Mouse (Mus musculus): ENCODE measurements at regions not wholly inside any gene's neighbourhood (a gene's known extent, or its start where the extent isn't known, plus 50 kb on each side); places are given as distances from the start of the nearest gene placed in this dataset.
A peak's percentile ranks its signal among the peaks of the same experiment; 100 is the strongest.

DNA sequence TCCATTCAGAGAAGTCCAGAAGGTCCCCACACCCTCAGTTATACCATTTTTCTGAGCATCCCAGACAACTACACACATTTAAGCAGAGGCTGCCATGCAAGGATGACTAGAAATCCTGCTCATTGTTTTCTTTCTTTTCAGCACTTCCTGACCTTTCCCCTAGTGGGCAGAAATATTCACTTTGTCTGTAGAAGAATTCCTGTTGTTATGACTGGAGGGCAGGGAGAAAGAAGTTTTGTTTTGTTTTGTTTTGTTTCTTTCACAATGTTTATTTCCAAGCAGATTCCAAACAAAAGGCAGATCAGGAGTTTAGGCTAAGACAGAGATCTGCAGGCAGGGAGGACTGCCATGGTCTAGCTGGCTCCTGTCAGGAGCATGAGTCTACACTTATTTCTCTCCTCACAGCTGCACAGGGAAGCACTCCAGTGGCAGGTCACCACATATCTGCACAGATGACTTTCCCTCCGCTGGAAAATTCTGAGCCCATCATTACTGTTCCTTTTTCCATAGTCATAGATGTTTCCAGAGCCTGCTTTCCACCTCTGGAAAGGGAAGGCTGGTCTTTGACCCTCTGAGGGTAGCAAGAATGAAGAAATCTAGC, 182.5 kb upstream of the Dyrk2 start:
- no peak for DNase-seq

DNA sequence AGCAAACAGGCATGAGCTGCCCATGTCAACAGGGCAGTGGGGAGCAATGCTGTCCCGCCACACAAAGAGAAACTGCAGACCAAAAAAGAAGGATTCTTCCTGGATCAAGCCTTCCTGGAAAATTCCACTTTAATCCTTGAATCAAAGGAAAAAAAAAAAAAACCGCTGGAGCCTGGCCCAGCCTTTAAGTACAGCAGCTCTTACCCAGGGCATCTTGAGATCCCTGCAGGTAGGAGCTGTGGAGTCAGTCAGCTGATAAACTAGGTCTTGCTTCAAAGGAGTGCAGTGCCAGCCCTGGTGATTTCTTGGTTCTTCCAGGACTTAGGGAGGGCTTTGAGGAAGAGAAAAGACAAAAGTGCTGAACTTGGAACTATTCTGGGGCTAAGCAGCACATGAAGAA, 181.6 kb upstream of the Dyrk2 start:
- no peak for DNase-seq

DNA sequence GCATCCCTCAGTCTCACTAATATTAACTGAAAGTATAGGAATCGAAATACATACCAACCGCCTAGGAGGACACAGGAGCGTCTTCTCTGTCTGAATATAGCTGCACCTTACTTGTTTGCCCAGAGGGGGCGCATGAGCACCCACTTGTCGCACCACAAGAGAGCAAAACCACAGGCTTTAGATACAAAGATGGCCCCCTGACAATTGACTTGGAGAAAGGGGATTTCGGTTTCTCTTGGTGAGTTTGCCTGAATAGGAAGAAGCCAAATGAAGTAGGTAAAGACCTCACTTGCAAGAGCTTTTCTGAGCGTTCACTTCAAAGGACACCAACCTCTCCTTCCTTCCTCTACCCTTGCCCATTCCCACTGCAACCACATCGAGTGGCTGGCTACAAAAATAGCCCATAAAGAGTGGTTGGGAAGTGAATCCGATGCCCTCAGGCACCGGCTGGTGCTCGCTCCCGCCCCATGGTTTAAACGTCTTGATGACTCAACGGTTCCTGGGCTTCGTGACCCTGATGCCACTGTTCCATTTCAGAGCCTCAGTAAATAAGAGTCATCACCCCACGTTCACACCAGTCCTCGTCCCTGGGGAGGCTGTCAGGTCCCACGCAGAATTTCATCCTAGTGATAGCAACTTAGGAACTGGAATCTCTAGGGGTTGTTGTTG, 180.1 kb upstream of the Dyrk2 start:
- DNase-seq: no peak

DNA sequence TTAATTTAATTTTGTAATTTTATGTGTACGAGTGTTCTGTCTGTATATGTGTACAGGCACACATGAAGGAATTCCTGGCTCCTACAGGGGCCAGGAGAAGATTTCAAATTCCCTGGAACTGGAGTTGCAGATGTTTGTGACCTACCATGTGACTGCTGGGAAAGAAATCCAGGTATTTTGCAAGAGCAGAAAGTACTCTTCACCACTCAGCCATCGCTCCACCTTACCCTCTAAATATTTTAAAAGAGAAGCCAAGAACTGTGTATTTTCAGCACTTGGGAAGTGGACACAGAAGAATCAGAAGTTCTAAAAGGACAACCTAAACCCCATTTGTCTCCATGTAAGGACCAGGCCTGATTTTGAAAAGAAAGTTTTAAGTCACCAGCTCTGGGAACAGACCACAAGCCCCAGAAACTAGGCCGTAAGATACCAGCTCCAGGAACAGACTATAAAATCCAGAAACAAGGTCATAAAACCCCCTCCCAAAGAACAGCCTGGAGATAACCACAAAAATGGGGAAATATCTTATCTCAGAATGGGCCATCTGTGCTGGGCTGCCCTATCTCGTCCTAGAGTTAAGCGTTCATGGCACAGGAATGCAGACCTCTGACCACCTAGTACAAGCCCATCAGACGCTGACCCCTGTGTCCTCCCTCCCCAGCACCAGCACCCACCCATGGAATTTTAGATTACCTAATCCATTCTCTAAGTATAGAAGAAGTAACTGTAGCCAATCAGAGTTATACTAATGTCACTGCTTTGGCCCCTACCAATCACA, 178.8 kb upstream of the Dyrk2 start:
- DNase-seq: no peak

DNA sequence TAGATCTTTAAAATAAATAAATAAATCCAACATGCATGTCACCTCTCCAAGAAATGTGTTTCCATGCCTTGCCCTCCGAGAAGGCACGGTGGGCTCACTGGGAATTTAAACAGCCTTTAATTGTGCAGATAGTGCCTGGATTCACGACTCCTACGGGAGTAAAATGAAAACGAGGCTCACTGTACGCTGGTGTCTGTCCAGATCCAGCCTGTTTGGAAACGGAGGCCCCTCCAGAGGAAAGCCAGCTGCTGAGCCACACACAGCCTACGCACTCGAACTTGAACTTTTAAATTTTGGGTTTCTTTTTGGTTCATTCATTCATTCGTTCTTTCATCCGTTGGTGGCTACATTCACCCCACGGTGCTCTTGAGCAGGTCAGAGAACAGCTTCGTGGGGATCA, 175.1 kb upstream of the Dyrk2 start:
- DNase-seq: no peak

DNA sequence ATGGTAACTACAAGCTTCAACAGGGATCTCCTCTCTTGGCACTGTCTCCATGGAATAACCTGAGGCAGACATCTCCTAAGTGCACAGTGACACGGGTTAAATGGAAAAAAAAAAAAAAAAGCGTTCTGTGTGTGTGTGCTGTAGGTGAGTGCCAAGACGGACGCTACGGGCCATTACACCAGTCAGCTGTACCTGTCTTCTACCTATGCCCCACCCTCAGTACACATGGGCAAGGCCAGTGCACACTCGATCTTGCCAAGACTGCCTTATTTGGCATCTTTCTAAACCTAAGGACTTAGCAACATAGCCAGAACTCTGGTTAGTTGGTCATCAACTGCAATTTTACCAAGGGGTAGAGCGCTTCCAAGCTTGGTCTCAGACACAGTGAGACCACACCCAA, 173.1 kb upstream of the Dyrk2 start:
- DNase-seq: no peak

DNA sequence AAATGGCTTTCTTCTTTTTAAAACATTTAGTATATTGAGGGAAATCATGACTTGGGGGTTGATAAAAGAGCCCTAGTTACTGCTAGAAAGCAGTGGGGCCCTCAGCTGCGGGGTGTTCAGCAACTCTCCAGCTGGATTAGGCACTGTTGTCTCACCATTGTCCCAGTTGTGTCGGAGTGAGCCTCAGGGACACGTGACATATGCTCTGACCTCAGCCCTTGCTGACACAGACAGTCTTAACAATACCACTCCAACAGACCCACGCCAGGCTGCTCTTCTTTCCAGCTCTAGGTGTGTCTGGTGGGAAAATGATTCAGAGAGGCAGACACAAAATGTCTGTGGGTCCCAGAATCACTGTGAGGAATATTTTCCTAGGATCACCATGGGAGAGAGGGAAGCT, 170.2 kb upstream of the Dyrk2 start:
- DNase-seq: no peak

DNA sequence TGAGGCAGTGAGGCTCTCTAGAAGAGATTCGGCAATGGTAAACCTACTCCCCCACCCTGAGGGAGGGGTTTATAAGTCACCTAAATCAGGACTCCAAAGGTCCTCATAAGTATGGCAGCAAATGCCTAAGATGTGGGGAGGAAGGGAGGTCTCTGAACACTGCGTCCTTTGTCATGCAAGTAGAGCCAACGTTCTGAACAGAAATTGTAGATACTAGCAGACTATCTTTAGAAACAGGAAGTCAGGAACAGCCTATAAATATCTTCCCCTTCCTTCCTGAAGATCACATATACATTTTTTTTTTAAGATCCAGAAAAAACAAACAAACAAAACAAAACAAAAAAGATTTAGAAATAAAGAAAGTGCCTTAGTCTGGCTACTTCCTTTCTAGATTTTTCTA, 169.7 kb upstream of the Dyrk2 start:
- no peak for DNase-seq

DNA sequence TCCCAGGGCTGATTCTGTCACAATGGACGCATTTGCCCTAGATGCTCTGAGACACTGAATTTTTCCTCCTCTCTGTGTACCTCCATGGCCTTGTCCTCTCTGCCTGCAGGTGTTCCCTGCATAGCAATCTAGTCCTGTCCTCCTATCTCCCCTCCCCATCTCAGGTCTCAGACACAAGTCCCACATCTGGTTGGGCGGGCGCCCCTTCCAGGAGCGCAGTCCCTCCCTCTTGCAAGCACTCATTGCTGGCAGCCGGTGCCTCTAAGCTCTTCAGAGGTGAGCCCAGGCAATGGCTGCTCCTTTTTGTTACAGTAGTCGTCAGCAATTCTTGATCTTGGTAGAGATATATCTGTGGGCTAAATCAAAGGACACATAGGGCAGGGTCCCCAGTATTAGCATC, 169.0 kb upstream of the Dyrk2 start:
- DNase-seq: peak; percentile 37 to 58

DNA sequence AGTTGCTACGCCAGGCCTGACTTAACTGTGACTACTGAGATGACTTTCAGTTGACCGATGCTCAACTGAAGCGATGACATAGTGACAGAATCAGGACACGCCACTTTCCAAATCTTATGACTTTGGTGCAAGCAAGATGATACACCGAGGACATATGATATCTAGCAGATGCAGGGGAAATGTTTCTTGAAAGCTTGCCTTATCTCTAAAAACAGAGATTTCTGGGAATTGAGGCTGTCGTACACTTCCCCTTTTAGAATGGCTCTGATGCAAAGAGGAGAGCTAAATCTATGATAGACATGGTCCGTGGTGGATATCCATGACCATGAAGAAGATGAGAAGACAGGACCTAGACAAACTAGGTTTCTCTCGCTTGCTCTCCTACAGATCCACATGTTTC, 167.8 kb upstream of the Dyrk2 start:
- no peak for DNase-seq

DNA sequence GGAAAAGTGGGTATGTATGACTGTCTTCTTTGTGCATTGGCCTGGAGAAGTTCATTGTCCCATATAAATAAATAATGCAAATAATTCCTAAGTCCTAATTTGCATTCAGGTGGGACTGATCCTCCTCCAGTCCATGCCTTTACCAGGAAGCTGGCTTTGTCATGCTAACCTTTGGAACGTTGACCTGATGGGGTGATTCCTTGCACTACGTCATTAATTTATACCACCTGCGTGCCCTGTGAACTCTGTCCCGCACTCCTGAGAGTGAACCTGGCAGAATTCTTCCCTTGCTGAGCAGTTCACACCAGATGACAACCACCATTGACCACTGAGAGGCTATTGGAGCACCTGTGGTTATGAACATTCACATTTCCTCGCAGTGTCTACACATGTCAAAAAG, 165.9 kb upstream of the Dyrk2 start:
- no peak for DNase-seq

DNA sequence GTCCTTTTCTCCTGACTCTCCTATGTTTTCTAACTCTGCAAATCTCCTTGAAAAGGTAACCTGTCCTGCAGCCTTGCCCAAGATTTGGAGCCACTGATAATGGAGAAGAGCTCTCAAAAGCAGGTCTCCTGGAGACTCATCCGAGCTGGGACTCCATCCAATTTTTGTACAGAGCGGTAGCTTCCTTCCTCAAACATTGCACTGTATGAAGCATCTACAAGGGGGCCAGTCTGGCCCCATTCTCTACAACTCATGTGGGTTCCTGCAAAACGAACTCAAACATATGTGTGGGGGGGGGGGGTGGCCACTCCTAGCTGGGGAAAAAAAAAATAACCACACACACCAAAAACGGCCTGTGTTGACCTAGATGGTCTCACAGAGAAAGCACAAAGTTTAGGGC, 164.4 kb upstream of the Dyrk2 start:
- DNase-seq: no peak

DNA sequence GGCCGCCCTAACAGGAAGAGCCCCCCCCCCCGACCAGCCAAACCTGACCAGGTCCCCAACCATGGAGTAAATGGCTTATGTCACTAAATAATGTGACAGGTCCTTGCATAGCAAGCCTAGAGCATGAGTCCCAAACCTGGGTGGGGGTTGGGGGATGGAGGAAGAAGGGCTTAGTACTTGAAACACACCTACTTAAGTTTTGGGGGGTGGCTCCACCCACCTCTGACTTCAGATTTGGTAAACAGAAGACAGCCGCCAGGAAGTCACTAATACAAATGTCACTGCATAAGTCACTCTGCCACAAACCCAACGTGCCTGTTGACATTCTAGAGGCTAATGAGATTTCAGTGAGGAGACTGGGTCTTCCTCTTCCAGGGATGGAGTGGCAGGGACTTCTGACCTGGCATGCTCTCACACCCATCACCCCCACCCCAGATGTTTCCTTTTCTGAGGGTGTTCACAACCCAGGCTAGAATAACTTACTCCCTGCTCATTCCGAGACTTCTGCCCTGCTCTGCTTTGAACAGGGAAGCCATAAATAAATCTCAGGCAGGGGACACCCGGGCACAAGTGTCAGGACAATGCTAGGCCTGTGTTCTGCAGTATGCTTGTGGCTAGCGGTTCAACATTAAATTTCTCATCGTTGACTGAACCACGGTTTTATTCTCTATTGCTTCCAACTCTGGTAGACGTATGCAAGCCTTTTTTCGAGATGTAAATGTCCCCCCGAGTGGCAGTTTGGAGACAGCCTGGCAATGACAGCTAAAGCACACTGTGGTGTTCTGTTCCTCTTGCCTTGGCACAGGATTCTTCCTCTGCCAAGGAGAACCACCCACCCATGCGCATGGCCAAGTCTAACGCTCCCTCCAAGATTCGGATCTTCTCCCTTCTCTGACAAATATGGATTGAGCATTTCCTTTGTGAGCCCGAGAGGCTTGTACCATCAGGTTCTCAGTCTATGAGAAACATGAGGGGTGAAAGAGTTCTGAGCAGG, 161.6 kb upstream of the Dyrk2 start:
- DNase-seq: peak in 1 of 2 experiments; percentile 40

DNA sequence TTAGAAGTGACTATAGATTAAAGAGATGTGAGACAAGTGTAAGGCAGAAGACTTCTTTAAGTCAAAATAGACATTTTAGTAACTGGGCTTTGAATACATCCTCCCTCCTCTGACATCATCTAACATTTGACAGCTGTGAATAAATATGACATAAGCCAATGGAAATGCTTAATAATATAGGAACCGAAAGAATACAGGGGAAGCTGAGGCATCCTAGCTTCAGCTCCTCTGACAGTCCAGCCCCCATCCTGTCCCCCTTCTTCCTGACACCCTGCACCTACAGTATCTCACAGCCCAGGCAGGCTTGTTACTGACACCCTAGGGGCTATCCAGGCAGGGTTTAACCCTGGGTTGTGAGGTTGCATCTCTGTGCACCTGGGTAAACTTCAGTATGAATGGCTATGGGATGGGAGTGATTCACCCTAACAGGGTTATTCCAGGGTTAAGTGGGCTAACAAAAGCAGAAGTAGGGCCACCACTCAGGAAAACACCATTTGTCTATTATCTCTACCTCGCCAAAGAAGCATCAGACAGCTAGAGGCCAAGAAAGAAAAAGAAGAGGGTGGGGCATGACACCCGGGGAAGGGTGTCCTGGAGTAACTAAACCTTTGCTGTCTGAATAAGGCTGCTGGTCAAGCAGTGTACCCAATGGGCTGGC, 158.6 kb upstream of the Dyrk2 start:
- no peak for DNase-seq

DNA sequence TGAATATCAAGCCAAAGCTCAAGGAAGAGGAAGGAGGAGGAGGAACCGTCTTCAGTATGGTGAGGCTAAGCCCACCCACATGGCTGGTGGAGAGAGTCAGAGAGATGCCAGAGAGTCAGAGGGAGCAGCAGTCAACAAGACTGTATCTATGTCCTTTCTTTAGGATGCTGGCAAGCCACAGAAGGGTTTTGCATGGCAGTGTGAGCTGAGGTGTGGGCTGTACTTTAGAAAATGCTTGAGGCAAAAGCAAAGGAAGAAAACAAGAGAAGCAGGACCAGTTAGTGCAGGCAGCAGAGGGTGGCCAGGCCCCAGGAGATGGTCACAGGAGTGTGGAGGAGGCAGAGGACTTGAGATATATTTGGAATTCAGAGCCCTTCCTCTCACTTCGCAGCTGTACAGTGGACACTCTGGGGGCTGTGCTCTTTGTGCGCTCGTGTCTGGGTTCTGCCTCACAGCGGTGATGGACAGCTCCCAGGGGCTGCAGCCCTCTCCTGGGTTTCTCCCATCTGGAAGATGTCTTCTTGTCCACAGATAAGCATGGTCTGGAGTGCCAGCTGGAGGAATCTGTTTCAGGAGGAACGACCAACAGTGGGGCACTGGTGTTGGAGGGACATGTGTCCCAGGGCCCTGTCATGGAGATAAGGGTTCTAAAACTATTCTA, 157.4 kb upstream of the Dyrk2 start:
- DNase-seq: no peak

DNA sequence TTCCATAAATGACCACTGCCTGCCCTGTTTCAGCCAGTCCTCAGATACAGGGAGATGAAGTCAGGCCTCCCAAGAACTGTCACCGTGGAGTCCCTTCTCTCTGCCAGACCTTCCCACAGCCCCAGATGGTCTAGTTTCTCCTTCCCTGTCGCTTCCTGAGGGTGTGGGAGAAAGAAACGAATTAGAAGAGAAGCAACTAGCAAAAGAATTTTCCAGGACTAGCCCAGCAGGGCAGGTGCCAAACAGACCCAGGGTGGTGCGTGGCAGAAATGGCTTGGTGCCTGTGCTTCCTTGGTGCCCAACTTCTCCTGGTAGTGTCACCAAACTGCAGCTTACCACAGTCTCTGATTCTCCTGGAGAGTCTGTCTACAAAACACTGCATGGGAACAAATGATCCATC, 156.3 kb upstream of the Dyrk2 start:
- no peak for DNase-seq

DNA sequence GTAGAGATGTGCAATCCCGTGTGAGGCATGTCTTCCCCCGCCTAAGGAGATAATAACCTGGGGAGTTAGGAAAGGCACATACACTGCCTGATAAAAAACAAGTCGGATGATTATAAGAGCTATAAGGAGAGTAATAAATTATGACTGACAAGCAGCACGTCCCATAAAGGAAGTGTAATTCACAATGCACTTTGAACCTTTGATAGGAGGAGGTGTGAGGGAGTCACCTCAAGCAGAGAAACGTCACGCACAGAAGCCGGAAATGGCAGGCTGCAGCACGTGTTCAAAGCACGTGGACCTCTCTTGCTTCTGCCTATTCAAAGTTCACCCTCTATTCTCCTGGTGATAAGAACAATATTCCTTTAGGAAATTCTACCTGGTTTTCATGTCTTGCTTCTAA, 154.4 kb upstream of the Dyrk2 start:
- DNase-seq: no peak

DNA sequence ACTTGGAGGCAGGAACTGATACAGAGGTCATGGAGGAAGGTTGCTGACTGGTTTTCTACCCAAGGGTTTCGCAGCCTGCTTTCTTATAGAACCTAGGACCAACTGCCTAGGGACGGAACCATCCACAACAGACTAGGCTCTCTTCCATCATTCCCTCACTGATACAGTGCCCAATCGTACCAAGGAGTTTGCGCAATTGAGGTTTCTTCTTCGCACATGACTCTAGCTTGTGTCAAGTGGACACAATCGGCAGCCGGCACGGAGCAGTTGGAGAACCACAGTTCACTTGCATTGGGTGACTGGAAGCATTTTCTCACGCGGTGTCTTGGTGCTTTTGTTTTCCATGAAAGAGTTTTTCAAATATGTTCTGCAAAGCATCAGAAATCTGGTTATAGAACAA, 149.1 kb upstream of the Dyrk2 start:
- DNase-seq: no peak

DNA sequence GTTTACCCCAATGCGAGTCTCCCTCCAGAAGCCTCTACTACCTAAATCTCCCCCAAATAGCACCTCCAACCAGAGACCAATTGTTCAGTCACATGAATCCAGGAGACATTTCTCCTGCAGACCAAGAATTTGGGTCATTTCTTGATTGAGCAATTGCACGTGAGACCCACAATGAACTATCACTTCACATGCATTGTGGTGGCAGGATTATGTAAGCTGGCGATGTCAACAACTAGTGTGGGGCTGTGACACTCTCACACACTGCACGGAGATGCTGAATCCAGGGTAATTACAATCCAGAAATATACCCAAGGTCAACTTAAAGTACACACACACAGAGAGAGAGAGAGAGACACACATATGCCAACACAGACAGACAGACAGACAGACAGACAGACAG, 148.5 kb upstream of the Dyrk2 start:
- no peak for DNase-seq

DNA sequence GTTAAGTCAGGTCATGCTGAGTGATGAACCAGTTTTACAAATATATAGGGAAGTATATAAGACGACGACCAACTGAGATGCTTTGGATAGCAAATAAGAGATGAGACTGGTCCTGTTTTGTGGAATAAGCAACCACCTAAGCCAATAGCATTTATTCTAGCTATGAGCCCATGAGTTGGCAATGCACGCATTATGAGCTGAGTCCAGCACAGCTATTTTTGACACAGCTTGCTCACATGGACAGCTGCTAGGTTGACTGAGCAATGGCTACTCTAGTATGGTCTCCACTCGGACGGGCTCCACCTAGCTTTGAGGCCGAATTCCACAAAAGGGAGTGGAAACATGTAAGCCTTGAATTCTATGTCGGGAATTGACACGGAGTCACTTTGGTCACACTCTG, 146.1 kb upstream of the Dyrk2 start:
- no peak for DNase-seq

DNA sequence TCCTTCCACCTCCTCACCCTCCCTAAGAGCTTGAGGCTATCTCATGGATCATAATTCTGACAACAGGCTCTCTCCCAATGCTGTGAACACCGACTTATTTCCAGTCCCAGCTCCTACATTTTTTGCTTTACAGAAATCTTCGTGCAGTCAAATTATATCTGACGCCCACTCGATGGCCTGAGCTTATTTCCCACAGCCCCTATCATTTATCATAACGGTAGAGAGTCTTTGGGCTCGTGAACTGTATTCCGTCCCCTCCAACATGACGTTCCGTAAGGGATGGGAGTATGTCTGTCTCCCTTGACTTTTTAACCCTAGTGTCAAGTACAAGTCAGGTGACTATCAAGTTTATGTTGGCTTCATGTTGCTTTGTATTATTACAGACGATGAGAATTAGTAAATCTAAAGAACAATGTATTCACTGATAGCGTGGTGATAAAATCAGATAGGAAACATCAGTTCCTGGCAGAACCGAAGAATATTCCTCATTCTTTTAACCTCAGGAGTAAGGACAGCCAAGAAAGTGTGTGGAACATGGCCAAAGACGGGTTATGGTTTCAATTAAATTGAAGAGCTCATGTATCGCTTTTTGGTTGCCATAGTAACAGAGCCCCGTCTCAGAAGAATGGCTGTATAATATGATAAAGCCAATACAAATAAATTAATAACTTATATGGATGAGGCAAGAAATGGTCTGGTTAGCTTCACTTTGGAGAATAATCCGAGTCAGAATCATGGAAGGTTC, 145.5 kb upstream of the Dyrk2 start:
- DNase-seq: no peak
